Mouse (Mus musculus): Measurements from ENCODE around the gene Rps6ka5. TPM values are rescaled to one million over a fixed set of nuclear protein-coding genes. Genes with fewer than 3 reads are reported as not detected.

Gene Rps6ka5
- total RNA-seq, 2 experiments from 2014 or later: 20.2 to 24.6 TPM

DNA sequence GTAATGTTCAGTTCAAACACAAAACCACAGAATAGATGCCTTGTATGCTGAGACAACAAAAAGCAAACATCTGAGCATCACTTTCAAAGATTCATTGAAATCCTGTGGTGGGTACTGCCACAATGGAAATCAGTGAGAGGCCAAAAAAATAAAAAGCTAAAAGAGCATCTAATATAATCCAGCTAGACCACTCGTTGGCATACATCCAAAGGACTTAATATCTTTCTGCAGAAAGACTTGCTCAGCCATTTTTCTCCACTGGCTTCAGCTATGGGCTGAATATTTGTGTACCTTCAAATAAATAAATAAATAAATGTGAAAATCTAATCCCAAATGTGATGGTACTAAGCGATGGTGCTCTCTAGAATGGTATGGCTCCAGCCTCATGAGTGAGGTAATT lies 39.8 kb downstream of the Rps6ka5 start:
- no peak for DNase-seq (ENCODE audit: low spot score in 2 of 2)

DNA sequence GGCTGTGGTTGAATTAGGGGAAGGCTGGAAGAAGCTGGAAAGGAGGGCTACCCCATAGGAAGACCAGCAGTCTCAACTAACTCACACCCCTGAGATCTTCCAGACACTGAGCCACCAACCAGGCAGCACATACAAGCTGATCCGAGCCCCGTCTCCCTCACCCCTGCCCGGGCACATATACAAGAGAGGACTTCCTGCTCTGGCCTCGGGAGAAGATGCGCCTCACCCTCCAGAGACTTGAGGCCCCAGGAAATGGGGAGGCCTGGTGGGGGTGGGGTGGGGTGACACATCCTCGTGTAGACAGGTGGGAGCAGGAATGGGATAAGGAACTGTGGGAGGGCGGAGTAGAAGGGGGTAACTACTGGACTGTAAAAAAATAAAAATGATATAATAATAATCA lies 45.0 kb downstream of the Rps6ka5 start:
- DNase-seq (ENCODE audit: low spot score in 2 of 2): no peak
- intact Hi-C loops (cut with DNase I): no loop called here

More for the DNA sequence above, 39.8 kb downstream of the Rps6ka5 start:
- intact Hi-C loops (cut with DNase I): no loop called here

DNA sequence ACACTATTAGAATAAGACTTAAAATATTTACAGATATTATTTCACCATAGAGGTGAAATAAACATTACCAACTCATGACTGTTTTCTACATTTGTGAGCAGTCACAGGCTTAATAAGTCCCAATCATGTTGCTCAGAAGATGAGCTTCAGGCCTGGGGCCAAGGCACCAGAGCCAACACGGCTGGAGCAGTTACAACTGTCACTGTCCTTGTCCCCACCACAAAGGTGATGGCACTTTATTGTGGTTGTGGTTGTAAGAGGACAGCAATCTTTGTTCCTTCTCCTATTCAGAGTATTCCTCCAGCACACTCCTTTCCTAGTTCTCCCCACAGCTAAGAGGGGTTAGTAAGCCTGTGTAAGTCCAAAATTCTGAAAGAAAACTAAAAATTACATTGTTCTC lies 45.5 kb downstream of the Rps6ka5 start:
- DNase-seq (ENCODE audit: low spot score in 2 of 2): no peak
- intact Hi-C loops (cut with DNase I): no loop called here

DNA sequence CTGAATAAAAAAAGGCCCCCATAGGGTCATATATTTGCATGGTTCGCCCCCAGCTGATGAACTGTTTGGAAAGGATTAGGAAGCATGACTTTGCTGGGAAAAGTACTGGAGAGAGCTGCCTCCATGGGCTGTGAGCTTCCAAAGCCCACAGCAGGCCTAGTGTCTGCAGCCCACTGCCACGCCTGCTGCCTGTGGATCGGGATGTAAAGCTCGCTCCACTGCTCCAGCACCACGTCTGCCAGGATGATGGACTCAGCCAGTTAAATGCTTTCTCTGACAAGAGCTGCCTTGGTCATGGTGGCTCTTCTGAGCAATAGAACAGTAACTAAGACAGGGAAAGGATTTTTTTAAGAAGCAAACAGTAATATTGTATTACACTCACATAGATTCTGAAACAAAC lies 46.1 kb downstream of the Rps6ka5 start:
- DNase-seq (ENCODE audit: low spot score in 2 of 2): no peak

DNA sequence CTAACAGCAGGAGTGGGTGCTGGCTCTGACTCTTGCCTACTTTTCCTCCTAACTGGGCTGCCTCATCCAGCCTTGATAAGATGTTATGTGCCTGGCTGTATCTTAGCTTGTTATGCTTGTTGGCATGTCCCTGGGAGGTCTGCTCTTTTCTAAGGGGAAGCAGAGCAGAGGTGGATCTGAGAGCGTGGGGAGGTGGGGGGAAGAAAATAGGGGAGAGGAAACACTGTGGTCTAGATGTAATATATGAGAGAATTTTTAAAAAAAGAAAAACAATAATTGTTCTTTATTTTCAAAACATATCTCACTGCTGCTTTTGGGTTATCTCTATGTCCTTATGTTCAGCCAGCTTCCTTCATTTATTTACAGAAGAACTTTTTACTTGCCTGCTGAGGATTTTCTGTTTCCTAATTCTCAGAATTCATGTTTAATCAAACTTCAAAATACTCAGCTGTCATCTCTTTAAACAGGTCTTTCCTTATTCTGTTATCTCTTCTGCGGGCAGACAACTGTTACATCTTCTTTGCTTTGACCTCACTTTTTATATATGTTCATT lies 56.1 kb downstream of the Rps6ka5 start:
- DNase-seq (ENCODE audit: low spot score in 2 of 2): no peak
- intact Hi-C loops (cut with DNase I): no loop called here

More for the DNA sequence above, 46.1 kb downstream of the Rps6ka5 start:
- intact Hi-C loops (cut with DNase I): no loop called here

DNA sequence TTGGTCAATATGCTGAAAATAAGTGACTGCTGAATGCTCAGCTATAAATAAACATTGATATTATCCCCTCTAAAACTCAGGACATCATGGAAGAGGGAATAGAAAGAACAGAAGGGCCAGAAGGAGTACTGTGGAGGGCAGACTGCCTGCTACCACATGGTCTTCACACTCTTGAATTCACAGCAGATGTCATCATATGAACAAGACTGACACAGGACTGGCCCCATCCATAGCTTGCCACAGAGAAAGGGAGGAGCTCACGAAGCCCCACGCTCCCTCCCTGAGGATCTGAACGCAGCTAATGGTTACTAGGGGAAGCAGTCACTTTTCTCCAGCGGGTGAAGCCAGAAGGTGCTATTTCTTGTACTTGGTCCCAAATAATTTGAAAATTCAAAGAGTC lies 61.5 kb downstream of the Rps6ka5 start:
- intact Hi-C loops (cut with DNase I): no loop called here
- DNase-seq (ENCODE audit: low spot score in 2 of 2): no peak

DNA sequence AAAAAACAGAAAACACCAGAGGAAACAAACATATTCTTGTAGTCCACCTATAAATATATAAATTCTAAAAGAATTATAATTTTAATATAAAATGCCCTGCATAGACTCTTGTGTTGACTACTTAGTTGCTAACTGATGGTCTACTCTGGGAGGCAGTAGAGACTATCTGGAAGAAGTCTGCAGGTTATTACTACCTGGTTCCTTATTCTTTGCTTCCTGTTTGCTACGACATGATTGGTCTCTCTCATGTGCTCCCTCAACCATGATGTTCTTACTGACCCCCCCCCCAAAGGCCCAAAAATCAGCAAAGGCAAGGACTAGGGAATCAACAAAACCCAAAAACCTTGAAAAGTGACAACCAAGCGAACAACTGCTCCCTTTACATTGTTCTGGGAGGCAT lies 66.7 kb downstream of the Rps6ka5 start:
- DNase-seq (ENCODE audit: low spot score in 2 of 2): no peak
- intact Hi-C loops (cut with DNase I): no loop called here

DNA sequence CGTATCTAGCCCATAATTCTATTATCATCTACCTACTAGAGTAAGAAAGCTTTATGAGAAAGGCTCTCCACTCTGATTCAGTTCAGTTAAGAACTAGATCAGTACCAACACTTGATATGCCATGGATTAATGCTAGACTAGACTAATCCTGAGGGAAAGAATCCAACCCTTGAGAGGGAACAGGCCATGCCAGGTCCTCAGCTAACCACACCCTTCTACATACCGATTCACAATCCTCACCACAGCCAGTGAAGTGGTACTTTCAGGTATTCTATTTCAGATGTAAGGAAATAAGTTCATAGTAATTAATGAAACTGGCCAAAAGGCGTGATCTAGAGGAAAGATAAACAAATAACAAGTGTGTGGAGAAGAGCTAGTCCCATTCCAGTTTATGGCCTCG lies 70.8 kb downstream of the Rps6ka5 start:
- intact Hi-C loops (cut with DNase I): no loop called here
- DNase-seq (ENCODE audit: low spot score in 2 of 2): no peak

DNA sequence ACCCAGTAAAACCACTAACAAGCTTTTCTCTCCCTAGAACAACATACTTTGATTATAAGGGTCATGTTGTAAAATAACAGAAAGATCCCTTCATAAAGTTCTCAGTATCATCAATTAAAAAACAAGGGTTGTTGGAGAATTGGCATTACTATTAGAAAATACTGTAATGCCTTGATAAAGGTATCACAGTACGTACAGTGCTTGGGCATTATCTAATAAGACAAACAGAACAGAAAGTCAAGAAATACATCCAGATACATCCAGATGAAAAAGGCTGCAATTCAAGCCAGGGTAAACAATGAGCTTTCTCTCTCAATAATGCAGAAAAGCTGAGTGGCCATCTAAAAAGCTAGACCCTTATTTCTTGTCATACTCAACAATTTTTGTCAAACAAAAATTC lies 84.8 kb downstream of the Rps6ka5 start:
- intact Hi-C loops (cut with DNase I): no loop called here
- DNase-seq (ENCODE audit: low spot score in 2 of 2): no peak

DNA sequence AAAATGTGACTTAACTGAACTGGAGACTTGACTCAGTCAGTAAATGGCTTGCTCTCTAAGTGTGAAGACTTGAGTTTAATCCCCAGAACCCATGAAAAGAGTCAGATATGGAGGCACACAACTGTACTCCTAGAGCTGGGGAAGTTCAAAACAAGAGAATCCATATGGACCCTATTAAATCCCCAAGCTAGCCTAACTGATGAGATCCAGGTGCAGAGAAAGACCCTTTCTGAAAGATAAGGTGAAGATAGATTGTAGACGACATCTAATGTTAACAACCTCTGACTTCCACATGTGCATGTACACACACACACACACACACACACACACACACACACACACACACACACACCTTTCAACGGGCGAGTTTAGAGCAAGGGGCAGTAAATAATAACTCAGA lies 86.1 kb downstream of the Rps6ka5 start:
- DNase-seq (ENCODE audit: low spot score in 2 of 2): no peak
- intact Hi-C loops (cut with DNase I): no loop called here

DNA sequence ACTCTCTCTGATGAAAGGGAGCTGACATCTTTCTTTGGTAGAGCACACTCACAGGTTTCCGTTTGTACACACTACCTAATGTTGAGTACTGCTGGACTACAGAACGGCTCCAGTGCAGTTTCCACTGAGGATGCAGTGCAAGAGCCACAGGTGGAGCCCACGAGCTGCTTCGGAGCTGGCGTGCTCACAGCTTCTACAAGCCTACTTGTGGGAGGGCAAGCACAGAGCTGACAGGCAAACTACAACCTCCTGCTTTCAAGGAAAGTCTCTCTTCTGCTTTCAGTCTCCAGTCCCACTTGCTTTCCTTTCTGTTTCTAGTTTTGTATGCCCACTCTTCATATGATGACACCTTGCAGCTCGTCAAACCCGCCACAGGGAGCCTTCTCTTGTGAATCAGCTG lies 87.1 kb downstream of the Rps6ka5 start:
- intact Hi-C loops (cut with DNase I): loop anchor here (10.0 kb wide), 1 partner anchor 85 kb away; the partner anchor contains the start of gene Rps6ka5

DNA sequence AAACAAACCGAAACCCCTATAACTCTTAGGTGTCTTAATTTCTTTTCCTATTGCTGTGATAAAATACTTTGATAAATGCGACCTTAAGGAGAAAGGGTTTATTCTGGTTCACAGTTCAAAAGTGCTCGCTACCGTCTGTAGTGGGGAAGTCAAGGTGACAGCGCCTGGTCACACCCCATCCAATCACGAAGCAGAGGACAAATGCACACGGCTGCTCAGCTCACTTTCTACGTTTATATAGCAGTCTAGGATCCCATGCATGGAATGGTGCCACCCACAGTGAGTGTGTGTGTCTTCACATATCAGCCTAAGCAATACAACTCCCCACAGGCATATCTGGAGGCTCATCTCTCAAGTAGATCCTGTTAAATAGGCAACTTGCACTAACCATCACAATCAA lies 88.9 kb downstream of the Rps6ka5 start:
- no peak for DNase-seq (ENCODE audit: low spot score in 2 of 2)
- intact Hi-C loops (cut with DNase I): loop anchor here (10.0 kb wide), 1 partner anchor 87 kb away; the partner anchor contains the start of gene Rps6ka5

More for the DNA sequence above, 87.1 kb downstream of the Rps6ka5 start:
- peak; percentile 47 to 54 for DNase-seq (ENCODE audit: low spot score in 2 of 2)

DNA sequence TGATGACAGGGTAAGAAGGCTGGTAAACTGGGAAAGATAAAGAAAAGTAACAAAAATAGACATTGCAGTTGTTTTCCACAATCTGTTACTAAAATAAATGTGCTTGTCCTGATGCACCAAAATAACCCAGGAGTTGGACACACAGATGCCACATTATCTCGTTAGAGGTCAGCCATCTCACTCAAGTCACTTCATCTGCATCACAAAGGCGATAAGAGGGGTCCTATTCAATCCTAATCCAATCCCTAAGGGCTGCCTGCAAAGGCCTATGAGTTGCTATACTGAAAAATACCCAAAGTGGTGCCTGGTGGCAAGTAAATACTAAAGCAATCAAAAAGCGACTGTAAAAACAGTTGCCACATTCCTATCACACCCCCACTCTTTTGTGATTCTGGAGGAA lies 90.0 kb downstream of the Rps6ka5 start:
- no peak for DNase-seq (ENCODE audit: low spot score in 2 of 2)
- intact Hi-C loops (cut with DNase I): loop anchor here (10.0 kb wide), 1 partner anchor 88 kb away; the partner anchor contains the start of gene Rps6ka5

DNA sequence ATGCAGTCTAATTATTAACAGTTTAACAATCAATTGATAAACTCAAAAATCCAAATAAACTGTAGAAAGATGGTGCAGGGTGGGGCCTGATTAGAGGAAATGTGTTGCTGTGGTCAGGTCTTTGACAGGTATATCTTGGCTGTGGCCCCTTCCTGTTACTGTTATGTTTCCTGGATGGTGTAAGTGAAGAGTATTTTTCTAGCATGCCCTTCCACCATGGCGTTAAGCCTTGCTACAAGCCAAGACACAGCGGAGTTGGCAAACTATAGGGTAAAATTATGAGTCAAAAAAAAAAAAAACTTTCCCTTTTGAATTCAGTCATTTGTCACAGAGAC lies 90.5 kb downstream of the Rps6ka5 start:
- no peak for DNase-seq (ENCODE audit: low spot score in 2 of 2)
- intact Hi-C loops (cut with DNase I): loop anchor here (10.0 kb wide), 1 partner anchor 89 kb away; the partner anchor contains the start of gene Rps6ka5

DNA sequence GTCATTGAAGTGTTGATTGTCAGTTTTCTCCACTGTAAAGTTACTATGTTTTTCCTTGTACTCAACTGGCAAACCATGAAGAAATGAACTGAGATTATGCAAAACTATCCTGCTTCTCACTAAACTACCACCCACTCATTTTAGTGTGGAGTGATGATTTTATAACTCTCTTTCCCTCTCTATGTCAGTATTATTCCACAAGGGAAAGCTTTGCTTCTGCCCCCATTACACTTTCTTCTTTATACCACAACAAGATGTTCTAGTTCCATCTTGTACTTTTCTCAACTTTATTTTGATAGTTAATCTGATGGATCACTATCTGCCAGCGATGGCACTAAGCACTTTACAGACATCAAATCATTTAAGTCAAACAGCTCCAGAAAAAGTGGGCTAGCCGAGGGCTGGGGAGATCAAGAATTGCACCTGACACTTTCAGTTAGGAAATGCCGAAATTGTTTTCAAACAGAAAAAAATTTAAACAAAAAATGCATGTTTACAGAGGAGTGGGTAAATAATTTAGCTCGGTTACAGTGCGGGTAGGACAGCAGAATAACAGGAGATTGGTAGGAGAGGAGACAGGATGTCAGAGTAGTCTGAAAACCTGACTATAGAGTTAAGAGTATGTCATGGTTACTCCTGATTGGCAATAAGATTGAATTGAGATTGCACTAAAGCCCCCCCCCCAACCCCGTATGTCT lies 91.0 kb downstream of the Rps6ka5 start:
- intact Hi-C loops (cut with DNase I): loop anchor here (10.0 kb wide), 1 partner anchor 89 kb away; the partner anchor contains the start of gene Rps6ka5
- no peak for DNase-seq (ENCODE audit: low spot score in 2 of 2)

DNA sequence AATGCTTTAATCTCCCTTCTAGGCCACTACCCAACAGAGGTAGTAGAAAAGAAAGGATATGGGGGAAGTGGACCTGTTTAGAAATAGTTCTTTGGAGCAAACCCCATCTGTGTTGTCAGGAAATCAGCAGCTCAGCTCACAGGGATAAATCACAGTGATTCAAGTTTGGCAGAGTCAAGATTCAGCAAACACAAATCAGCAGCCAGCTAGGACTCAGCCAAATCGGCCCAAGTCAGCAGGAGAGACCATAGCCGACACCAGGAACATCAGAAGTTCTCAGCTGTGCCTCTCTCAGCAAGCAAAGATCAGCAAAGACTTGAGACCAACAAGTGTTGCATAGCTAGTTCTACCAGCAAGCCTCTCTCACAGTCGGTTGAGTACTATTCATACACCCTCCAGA lies 93.6 kb downstream of the Rps6ka5 start:
- peak in 1 of 2 experiments; percentile 13 for DNase-seq (ENCODE audit: low spot score in 2 of 2)
- intact Hi-C loops (cut with DNase I): loop anchor here (10.0 kb wide), 1 partner anchor 92 kb away; the partner anchor contains the start of gene Rps6ka5

DNA sequence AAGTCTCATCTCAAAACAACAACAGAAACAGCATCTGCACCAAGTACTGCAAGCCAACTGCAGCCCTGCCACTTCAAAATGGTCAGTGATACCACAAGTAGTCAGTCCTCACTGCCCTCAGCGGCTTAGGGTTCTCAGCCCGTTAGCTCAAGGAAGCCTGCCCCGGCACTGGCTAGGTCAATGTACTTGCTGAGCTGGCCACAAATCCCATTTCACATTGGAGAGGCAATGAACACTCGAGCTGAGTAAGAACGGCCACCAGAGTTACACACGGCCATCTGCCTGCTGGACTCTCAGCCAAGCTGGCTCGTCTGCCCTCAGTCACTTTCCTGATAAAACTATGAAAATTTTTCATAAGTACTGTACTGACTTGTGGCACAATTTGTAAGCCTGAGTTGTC lies 95.5 kb downstream of the Rps6ka5 start:
- intact Hi-C loops (cut with DNase I): loop anchor here (10.0 kb wide), 1 partner anchor 94 kb away; the partner anchor contains the start of gene Rps6ka5

DNA sequence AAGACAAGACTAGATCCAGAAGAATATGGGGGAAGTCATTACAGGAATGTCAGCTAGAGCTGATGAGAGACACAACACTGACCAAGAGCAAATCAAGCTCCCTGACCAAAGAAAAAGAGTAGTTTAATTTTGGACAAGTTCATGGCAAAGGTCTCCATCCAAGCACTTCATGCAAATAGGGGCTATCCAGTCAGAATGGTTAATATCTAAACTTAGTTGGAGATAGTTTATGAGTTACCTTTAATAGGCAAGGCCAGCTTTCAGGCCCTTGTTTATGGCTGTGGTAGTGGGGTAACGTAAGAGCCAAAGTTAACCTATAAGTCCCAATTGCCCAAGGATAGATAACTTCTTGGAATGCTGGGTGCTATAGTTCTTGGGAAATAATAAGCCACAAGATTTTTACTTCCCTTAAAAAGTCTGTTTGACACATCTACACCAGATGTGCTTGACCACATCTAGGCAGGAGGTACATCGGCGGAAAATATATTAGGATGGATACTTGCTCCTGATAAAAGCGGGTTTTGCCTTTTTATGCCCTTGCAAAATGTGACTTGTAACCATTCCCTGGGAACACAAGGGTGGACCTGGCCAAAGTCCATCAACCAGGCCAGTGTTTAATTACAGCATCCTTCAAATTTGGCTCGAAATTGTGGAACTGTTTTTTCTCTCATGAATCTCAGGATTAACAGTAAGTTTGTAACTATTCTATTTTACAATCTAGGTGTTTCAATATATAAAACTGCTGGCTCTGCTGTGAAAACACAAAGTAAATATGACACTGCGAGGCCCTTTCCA lies 97.5 kb downstream of the Rps6ka5 start:
- intact Hi-C loops (cut with DNase I): no loop called here
- DNase-seq (ENCODE audit: low spot score in 2 of 2): no peak

More for the DNA sequence above, 95.5 kb downstream of the Rps6ka5 start:
- DNase-seq (ENCODE audit: low spot score in 2 of 2): no peak

DNA sequence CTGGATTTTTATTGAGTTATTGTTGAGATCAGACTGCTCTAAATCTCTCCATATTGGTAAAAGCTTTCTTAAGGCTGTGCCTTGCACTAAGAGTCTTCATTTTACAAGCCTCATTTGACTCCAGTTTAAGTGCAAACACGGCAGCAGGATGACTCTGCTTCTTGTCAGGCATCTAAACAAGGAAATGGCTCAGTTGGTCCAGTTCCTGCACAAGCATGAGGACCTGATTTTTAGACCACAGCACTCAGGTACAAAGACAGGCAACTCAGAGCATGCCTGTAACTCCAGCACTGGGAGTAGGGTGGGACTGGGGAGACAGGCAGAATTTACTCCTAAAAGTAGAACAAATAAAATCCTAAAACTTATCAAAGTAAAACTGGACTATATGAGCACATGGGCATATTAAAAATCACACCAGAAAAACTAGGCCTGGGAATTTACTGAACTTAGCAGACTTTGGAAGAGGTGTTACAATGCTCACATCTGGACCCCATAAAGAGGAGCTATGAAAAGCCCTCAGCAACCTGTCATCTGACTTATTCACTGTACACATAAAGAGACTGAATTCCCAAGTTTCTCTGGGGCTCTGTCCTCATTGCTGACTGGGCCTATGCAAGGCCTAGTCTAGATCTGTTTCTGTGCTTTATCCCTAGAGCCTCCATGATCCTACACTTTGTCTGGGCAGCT lies 99.6 kb downstream of the Rps6ka5 start:
- intact Hi-C loops (cut with DNase I): no loop called here
- no peak for DNase-seq (ENCODE audit: low spot score in 2 of 2)

All from left cerebral cortex, postnatal 36 days (tissue).